Mouse (Mus musculus) layer of hippocampus, adult 9-11 months (tissue): ENCODE data around the gene Ppm1a.
A peak's percentile ranks its signal among the peaks of the same experiment; 100 is the strongest.
"Not testable (repeated sequence)": the region's sequence is repeated elsewhere in the genome, so short reads cannot be mapped to it uniquely, and the experiment has no call there.

Source experiments
- DNase-seq: peaks from one replicate; pipeline ENCODE4 v3.0.0; 2022

Ppm1a gene

DNA sequence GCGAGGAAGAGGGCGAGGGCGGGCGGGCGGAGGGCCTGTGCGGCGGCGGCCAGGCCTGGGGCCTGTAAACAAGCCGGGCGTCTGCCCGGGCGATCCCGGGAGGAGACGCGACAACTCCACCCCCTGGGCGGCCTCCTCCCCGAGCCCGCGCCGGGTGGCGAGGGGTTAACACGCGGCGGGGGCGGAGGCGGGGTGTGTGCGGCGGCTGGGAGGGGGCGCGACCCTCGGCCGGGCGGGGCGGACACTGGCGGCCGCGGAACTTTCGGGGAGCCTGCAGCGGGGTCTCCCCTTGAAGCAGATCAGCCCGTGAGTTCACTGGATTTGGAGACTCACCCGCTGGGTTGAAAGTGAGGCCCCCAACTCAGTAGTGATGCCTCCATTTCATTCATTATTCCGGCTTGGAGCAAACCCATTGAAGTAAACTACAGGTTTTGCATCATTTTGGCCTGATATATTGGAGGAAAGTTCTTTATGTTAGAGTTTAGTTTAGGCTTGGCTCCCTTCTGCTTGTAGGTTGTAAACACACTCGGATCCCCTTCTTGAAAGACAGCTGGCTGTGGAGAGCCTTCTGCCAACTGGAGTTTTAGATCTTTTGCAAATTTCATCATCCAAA is 4.5 kb downstream of the Ppm1a start:
- peak; percentile 48 for DNase-seq

GRCm38 (mm10) chr12:72762502-72762901 is 5.2 kb downstream of the Ppm1a start:
- no peak for DNase-seq

DNA sequence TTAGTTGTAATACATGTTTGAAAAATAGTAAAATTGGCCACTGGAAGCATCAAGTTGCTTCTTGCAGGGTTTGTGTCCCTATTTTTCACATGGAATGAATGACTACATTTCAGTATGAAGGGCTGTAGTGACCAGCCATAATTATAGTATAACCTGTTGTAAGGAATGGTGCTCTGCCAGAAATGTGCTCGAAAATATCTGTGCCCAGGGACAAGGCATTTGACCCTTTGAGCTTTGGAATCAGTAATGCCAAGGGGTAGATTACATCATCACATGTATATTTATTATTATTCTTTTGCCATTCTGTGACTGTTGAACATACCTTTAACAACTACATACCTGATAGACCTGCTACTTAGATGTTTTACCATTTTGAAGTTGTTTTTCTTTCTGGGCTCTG is 5.9 kb downstream of the Ppm1a start:
- no peak for DNase-seq

GRCm38 (mm10) chr12:72767809-72768208 is 10.6 kb downstream of the Ppm1a start:
- DNase-seq: no peak

DNA sequence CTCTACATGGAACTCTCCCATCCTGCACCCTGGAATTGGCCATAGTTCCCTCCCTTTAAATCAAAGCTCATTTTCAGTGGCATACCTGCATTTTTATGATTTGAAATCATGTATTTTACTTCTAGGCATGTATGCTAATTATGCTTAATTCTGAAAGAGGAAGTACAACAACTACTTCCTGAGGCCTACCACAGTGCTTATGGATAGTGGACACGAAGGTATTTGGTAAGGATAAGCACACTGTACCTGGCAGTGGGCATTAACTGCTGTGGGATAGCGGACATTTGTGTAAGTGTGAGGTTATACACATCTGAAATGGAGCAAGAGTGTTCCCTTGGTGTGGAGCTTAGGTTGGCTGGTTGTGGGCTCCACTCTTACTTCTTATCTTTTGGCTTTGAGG is 11.0 kb downstream of the Ppm1a start:
- DNase-seq: no peak

DNA sequence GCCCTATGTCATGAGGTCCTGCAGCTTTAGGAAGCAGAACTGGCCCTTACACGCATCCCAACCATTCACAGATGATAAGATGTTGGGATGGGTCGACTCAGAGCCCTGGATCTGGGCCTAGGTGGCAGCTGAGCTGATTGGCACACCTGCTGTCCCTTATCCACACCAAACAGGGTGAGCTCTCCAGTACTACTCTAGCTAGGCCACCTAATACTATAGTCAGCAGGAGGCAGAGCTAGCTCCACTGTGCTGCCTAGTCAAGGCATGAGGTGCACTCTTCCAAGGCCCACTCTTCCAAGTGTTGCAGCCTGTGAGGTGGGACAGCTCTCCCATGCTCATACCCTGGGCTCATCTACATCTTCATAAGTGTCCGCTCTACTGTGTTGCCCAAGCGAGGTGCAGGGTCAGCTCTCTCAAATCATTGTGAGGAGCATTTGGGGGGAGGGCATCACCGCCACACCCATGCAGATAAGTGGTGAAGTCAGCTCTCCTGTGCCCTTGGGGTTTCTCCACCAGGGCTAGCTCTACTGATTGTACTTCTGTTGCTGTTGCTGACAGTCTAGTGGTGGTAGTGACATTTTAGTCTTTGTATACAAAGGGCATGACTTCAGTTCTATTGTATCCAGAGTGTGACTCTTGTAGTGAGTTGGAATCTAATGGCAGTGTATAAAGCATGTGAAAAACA is 12.4 kb downstream of the Ppm1a start:
- DNase-seq: no peak

- DNase-seq: no peak
Measured at GRCm38 (mm10) chr12:72771153-72771552, 13.9 kb downstream of the Ppm1a start.

DNA sequence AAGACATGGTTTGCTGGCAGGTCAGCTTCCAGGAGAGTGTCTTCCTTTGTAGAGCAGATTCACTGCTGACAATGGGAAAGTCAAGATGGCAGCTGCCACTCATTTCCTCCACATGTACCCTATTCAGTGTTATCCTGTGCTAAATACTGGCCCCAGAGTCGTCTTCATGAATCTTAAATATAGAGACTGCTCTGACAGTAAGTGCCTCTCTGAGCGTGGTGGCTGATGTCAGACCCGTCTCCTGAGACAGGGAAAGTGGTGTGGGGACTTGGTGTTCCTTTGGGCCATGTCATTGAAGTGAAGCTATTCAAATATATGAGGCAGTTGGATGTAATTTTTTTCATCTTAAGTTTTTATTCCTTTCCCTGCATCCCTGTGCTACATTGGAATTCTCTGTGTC is 14.5 kb downstream of the Ppm1a start:
- no peak for DNase-seq

GRCm38 (mm10) chr12:72773921-72774320 is 16.7 kb downstream of the Ppm1a start:
- DNase-seq: no peak

DNA sequence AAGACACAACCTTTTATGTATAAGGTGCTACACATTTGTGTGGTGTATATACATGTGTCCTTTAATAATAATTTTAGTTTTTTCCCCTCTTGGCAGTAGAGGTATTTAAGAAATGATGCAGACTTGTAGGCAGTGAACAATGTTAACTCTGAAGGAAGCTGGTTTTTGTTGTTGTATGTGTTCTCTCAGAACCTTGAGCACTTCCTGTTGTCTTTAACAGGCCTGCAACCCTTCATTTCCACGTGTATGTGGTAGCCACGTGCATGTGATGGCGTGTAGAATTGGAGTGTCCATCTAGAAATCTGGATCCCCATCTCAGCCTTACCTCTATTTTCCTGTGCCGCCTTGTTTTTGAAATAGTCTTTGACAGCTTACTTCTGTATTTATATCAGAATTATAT is 20.0 kb downstream of the Ppm1a start:
- no peak for DNase-seq

DNA sequence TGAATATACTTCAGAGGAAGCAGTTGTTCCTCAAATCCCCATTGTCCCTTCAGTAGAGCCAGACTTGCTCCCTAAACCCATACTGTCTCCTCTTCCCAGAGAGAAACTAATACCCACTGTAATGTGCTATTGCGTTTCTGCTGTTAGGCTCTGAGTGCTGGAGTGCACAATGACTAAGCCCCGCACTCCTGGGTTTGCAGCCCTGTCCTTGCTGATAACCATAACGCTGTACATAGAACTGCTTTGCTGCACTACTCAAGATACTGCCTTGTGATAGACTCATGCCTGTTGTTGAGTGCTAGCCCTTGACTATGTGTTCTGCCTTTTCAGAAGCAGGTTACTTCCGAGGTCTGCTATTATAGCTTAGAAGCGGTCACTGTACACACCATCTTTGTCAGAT is 22.9 kb downstream of the Ppm1a start:
- DNase-seq: no peak

- DNase-seq: not testable (repeated sequence)
Measured at GRCm38 (mm10) chr12:72782786-72783185, 25.5 kb downstream of the Ppm1a start.

- no peak for DNase-seq
Measured at GRCm38 (mm10) chr12:72785183-72785930, 28.1 kb downstream of the Ppm1a start.

GRCm38 (mm10) chr12:72786551-72786950 is 29.3 kb downstream of the Ppm1a start:
- no peak for DNase-seq

DNA sequence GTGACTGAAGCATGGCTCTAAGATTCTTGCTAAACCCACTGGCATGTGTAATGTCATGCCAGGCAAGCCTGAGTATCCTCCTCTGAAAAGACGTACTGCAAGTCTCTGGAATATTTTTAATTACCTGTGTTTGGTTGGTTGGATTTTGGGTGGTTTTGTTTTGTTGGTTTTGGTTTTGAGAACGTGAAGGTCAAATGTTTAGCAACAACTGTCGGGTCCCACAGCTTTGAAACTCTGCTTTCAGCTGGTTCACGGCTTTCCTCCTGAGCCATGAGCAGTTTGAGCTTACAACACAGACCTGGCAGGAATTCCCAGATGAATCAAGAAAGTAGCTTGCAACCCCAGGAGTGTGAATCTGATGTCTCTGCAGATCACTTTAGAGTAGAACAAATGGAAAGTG is 29.7 kb downstream of the Ppm1a start:
- DNase-seq: no peak

DNA sequence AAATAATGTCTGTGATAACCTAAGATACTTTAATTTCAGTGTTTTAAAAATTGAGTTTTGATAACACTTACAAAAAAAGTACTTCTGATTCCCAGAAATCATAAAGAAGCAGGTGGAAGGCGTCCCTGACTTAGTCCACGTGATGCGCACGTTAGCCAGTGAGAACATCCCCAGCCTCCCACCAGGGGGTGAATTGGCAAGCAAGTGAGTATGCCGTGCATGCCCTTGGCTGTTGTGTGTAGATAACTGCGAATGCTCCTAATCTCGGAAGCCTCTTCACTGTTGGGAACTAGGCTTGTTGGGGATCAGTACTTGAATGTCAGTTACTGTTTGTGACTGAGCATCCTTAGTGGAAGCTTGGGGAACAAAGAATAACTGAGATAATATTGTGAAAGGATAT is 33.3 kb downstream of the Ppm1a start:
- no peak for DNase-seq

DNA sequence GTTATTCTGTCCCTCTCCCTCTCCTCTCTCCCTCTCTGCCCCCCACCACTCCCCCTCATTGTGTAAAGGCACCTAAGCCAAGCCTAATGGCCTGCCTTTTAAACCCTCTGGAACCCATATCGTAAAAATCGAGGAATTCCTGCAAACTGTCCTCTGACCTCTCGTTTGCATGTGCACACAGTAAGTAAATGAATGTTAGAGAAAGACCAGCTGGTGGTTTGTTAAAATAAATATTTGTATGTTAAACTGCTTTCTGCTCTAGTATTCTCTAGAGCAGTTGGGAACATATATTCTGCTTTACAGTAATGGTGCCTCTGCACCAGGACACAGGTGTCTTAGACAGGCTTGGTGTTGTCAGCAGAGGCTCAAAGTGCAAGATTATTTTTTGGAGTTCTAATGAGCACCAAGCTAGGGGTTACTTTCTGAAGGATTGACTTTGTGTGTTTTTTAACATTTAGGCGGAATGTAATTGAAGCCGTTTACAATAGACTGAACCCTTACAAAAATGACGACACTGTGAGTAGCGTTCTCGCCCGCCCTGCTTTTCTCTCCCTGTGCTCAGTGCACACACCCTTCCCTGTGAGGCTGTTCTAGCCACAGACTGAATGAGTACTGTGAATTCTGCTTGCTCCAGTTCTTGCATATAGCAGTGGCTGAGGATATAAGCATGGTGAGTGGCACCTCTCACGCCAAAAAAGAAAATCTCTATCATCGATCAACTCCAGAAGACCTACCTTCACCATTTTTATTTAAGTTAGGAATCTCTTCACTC is 35.3 kb downstream of the Ppm1a start:
- no peak for DNase-seq

- peak; percentile 9 for DNase-seq
Measured at GRCm38 (mm10) chr12:72793983-72794382, 36.7 kb downstream of the Ppm1a start.

DNA sequence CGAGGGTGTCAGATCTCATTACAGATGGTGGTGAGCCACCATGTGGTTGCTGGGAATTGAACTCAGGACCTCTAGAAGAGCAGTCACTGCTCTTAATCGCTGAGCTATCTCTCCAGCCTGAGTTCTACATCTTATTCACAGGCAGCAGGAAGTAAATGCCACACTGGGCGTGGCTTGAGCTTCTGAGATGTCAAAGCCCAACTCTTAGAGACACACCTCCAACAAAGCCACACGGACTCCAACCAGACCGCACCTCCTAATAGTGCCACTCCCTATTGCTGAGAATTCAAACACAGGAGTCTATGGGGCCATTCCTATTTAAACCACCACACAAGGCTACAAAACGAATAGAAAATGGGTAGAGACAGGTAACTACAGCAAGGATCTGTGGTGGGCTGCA is 52.5 kb downstream of the Ppm1a start:
- no peak for DNase-seq

DNA sequence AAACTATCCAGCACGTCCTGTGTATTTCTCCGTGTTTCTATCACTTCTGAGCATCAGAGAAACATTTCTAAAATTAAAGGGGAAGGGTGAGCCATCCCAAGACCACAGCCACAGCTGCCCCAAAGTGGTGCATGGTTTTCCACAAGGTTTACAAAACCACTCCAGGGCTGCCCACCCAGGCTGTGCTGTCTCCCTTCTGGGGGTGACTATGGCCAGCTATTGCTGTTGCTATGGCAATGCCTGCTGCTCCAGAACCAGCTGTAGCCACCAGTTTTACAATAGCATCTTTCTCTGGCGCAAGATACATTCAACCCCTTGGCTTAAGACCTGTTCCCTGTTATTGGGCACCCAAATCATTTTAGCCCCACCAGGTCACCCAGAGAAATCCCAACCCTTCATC is 54.3 kb downstream of the Ppm1a start:
- DNase-seq: no peak

- DNase-seq: peak; percentile 13
Measured at GRCm38 (mm10) chr12:72820940-72821431, 63.7 kb downstream of the Ppm1a start.

GRCm38 (mm10) chr12:72821589-72821988 is 64.3 kb downstream of the Ppm1a start:
- DNase-seq: no peak

DNA sequence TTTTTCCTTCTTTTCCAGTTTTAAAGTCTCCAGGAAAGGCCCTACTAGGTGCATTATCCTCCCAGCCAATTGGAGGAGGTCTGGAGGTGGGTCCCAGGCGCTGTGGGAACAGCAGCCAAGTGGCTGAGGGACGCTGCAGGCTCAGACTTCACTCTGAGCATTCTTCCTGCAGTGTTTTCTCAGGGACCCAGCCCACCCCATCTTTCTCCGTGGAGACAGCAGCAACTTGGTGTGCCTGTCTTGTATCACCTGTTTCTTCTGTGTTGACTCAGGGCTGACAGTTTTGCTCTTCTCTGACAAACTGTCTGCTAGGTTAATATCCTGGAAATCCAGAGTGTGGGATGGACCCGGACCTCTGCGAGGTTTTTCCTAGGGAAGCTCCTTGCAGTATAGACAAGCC is 68.4 kb downstream of the Ppm1a start:
- no peak for DNase-seq
